Mouse (Mus musculus) layer of hippocampus, postnatal 14 days (tissue): ENCODE measurements at regions not wholly inside any gene's neighbourhood (a gene's known extent, or its start where the extent isn't known, plus 50 kb on each side); places are given as distances from the start of the nearest gene placed in this dataset.
A peak's percentile ranks its signal among the peaks of the same experiment; 100 is the strongest.

ENCODE experiments used
- DNase-seq, 2 experiments: peaks; one replicate each; pipeline ENCODE4 v3.0.0; 2021 to 2022; ENCODE audit warnings: low spot score in 2 of 2, mixed read lengths in 1 of 2

DNA sequence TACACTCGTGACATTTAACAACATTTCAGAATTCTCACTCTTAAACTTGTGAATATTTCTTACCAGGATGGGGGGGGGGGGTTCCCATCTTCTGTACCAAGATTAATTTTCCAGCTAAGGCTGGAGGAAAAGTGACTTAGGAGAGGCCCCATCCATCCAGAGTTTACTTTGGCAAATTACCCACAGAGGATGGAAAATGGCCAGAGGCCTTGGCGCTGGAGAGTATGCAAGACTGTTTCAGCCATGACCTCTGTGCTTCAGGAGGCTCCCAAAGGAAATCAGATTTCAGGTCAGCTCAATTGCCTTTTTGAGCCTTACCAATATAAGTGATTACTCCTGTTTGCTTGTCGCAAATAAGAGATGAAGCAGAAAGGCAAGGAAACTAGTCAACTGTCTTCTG lies 143.4 kb upstream of the F930015N05Rik start:
- no peak for DNase-seq

DNA sequence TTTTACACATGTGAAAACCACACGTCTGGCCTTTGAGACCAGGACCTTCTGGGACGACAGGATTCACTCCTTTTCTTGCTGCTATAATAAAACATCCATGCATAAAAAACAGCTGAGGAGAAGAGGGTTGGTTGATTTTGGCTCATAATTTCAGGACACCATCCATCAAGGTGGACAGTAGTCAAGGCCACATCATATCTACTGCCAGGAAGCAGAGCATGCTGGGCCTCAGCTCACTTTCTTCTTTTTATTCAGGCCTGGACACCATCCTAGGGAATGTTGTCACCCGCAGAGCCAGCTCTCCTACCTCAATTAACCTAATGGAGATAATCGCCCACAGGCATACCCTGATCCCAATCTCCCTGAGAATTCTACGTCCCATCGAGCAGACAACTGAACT lies 149.6 kb upstream of the F930015N05Rik start:
- no peak for DNase-seq

DNA sequence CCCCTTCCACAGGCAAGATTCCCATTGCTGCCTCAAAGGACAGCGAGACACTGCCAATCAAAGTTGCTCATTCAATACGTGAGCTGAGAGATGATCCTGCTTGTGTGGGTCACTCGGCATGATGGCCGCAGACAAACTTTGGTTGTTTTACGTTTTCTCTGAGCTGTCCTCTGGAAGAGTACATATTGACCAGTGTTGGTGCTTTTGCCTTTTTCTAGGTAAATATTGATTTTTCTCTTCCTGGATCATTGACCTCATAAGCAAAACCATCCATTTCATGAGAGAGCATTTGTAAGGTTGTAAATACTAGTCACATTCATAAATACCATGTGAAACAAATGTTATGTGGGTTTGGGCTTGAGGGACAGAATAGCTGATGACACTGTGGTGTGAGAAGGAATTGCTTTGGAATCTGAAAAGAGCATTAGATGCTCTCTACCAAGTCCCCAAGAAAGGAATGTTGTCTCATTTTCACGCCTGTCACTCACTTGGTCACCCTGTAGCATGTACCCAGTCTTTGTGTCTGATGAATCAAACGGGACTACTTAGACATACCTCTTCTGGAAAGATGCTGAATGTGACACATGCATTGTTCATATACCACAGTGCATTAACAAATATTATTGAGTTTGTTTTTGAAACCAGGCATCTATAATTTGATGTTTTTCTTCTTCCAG lies 150.7 kb upstream of the F930015N05Rik start:
- no peak for DNase-seq

DNA sequence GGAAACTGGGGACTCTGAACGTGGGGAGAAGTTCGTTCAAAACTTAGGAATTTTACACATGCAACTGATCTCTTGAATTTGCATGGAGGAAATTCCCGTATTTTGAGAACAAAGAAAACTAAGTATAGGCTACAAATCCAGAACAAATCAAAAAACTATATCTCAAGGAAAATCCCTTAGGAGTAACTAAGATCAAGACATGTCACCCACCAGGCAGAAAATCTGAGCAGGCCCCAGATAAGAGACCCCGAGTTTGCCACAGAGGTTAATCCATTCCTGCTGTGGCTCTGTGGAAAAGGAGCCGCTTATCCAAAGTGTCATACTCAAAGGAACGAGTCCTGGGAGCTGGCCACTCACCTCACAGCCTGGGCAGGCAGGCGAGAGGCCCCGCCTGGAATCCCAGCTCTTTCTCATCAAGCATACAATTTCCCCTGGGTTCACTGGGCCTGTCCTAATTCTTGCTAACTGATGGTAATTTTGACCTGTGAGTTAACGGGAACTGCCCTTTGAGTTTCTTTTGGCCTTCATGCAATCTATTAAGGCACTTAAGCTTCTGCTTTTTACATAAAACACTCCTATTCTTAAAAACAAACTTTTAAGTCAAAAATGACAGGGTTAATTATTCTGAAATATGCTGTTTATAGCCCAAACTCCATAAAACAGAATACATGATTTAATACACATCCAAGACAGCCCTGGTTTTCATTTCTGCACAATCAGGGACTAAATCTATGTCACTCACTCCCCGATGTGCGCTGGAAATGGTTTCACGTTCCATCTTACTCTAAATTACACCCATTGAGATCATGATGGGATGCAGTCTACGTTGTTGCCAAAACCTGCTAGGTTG lies 151.5 kb upstream of the F930015N05Rik start:
- no peak for DNase-seq

DNA sequence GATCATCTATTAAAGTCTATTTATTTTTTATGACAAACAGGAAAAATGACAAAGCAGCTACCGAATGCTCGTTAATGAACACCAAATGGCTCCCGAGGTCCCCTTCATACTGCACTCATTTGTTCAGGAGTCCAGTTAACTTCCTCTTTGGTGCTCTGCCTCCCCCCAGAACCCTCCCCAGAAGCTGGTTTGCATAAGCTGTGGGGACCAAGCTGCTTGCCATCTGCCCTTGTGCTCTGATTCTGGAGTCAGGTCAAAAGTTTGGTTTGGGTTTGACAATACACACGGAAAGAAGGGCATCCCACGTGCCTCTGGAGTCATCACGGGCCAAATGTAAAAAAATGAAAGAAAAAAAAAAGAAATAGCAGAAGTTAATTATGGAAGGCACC lies 152.1 kb upstream of the F930015N05Rik start:
- DNase-seq: no peak

DNA sequence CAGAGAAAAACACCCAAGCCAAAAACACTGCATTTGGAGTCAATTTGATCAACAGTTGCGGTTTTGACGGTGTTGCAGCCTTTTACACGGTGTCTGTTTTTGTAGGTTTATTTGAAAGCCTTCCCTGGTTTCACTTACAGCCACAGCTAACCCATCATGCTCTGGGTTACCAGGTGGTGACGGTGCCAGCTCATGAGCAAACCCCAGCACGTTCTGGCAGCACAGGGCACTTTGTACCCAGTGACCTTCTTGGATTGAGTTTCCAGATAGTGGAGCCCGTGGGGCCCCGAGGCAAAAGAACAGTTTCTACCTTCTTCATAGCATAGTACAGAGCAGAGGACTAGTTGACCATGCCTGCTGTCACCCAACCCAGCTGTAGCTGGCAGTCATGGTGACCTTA lies 152.6 kb upstream of the F930015N05Rik start:
- DNase-seq: no peak

DNA sequence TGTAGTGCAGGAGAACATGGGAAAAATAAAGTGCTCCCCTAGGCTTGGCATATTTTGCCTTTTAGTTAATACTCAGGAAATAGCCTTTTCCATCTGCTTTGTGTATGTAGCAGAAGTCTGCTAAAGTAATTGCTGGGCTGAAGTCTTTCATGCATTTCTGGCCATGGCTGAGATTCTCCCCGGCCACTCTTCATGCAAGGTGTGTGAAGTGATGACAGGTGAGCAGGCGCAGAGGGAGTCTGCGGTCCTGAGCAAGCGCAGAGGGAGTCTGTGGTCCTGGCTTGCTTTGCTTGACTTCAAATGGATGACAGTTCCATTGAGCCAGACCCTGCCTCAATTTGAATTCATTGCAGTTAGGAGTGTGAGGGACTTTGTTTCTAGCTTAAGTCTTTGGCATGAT lies 153.6 kb upstream of the F930015N05Rik start:
- DNase-seq: no peak

DNA sequence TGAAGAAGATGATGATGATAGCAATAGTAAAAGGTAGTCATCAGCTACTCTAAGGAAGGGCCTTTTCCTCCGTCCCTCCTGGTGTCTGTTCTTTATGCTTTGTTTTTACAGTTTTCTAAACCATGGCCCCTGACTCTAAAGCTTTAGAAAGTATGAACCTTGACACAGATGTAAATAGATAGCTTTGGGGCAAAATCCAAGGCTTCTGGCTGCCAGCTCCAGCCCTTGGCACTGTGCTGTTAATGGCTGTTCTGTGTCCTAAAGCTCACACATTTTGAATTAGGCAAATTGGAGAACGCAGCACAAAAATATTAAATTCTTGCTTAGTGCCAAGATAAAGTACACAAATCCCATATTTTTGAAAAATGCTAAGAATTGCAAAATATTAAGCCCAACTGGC lies 155.8 kb upstream of the F930015N05Rik start:
- no peak for DNase-seq

DNA sequence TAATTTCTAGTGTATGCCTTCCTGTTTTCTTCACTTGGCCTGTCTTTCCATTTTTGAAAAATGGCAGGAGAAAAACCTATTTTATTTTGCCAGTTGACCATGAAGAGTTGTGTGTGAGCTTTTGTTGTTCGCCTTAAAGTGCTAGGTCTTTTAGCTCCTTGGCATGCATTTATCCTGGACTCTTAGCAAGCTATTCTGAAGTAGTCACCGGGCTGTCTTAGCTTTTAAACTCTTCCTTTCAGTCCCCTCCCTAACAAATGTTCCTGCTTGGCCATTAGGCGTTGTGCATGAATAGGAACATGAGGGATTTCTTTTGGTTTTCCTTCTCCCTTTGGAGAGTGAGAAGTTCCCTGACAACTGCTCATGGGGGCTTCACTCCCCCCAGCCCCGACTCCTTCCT lies 160.9 kb upstream of the F930015N05Rik start:
- DNase-seq: no peak

DNA sequence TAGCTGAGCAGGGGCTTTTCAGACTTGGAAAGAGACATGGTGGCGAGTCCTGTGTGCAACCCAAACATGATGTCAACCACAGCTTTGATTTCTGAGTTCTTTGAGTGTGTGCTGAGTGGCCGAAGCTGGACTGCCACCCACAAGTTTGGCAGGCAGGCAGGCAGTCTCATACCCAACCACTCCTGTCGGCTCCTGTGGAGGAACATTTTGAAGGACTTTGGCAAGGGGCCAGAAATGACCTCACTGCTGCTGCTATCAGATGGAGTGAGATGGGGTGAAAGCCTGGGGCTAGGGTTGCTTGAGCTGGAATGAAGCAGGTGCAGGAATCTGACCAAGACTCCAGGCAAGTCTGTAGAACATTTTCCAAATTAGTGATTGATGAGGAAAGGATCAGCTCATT lies 162.7 kb upstream of the F930015N05Rik start:
- no peak for DNase-seq

DNA sequence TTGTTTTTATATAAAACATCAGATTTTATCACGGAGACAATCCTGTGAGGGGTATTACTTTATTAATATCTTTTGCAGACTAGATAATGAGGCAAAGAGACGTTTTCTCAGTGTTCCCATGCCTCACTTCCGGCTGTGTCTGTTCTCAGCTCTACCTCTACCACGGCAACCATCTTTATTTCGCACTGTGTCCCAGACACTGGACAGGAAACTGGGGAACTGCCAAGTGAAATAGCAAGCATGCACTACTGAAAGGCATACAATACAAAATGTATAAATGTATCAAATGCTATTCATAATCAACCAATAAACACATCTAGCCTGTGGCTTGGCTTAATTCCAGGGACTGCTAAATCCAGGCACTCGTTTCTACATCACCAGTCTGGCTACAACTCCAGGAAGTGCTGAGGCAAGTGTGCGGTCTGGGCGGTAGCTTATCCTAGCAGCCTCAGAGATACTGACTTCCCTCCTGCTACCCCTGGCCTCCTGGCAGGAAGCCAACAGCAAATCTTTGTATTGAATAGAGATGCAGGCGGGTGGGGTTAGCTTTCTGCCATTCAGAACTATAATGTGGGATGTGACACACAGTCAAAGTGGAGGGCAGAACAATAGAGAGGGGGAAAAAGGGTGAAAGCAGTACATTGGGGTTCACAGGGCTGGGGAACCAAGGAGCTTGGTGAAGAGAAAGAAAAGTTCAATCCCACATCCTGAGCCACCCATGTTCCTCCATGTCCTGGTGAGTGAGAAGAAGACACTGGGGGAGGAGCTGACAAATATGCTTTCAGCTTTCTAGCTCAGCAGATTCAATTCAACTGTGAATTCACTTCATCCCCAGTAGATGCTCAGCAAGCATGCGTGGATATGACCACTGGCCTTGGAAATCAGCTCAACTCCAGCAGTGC lies 164.0 kb upstream of the F930015N05Rik start:
- DNase-seq: no peak

DNA sequence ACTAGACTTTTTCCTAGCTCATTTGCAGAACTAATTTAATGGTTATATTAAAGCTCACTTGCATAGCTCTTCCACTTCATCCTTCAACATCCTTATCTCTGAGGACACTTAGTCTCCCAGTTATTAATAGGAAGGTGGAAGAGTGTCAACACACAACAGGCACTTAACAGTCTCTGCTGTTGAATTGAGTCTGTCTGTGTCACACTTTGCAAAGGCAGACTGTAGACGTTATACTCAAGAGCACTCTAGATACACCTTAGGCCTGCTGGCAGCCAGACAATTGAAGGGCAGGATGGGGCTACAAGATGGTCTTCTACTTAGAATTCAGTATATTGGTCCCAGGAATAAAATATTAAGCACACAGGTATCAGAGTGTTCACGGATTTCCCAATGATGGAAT lies 172.6 kb upstream of the F930015N05Rik start:
- DNase-seq: no peak

DNA sequence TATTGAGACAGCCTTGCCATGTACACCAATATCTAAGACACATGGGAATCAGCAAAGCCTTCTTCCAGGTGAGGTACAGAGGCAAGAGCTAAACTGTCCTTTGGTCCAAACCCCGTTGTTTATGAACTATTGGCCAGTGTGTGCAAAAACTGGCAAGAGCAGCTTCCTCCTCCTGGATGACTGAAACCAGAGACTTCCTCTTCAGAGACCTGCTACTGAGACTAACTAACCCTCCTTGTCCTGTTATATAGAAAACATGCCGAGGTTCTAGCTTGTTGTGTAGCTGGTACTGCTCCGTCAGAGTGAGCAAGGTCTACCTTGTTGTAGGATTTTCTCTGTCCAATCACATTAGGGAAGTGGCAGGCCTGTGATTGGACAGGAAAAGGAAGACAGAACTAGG lies 174.3 kb upstream of the F930015N05Rik start:
- DNase-seq: no peak

DNA sequence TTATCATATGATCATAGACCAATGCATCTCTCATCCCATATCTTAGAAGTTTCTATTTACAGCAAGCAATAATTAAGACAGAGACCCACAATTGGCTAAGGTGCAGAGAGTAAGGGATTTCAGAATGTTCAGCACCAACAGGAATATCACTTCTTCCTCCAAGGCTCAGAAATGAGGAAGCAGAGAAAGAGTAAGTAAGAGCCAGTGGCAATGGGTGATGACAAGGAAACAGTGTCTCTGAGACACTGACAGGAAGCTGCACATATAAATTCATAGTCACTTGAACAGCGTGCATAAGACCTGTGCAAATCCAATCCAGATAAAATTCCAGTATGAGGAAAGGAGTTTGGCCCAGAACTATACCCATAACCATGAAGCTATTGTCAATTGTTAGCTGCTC lies 178.7 kb upstream of the F930015N05Rik start:
- no peak for DNase-seq

DNA sequence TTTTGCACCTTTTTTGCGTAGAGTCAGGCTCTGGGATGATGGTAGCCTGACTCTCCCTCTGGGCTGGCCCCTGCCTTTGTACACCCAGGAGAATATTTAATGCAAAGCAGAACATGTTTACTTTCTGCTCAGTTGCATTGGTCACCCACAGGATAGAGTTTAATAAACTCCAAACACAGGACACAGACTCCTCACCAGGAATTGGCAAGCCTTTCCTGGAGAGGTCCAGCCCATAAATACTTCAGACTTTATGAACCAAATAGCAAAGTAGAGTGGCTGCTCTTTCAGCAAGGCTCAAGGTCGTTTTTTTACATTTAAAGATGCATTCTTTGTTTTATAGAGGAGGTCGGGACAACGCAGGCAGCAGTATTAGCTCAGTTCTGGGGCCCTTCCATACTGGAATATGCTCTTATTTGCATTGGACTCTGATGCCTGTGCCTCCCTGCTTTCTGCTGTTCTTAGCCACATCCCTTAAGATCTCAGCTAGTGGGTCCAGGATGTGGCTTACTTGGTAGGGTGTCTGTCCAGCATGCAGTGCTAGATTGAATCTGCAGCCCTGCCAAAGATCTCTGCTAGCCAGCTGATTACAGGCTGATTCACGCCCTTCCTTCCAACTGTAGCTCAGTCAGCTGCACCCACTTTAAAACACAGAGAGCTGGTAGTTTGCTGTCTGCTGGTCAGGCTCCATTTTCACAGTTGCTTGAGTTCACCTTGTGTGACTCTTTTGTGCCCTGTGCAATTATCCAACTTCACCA lies 182.4 kb upstream of the F930015N05Rik start:
- DNase-seq: no peak

DNA sequence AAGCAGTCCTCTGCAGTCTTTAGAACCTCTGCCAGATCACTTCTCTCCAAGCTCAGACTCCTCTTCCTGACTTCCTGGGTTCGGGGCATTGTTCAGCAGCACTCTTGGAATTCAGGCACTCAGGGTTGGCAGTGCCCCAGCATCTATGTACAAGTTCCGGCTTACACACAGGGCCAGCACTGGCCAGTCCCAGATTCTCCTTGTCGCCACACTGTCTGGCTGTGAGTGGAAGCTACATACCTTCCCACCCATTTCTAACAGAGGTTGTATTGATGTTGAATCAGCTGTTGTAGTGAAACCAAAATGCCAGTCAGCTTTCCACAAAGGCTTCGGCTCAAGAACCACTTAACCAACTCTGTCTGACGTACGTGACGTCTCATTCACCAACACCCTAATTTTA lies 190.7 kb upstream of the F930015N05Rik start:
- no peak for DNase-seq

DNA sequence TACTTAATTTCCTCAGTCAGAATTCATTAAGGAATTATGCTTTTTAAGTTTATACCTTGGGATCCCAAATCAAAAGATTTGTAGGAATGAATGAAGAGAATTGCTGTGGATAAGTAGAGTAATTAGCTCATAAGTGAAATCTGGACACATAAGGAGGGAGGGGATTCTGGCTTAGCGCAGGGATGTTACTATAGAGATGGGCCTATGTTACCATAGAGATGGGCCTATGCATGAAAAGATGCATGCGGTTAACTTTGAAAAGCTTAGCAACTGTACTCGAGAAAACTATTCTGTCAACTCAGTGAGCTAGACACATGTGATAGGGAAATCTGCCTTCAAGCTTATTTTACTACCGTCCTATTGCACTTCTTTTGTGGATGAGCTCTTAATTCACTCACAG lies 204.5 kb upstream of the F930015N05Rik start:
- peak in 1 of 2 experiments; percentile 21 for DNase-seq

DNA sequence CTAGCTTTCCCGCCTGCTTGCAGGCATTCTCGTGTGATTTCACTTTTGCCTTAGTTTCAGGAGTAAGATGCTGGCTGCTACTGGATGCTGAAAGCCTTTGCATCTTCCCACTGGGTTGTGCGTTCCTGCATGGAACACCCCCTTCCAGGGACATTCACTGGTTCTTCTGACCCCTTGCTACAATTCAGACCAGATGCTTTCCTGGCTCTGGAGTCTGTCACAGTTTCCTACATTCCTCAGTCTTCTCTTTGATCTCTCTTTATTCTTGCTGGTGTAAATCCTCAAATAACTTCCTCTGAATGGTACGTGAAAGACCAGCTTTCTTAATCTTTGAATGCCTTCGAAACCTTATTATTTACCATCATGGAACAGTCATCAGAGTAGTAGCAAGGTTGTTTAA lies 206.7 kb upstream of the F930015N05Rik start:
- DNase-seq: no peak

DNA sequence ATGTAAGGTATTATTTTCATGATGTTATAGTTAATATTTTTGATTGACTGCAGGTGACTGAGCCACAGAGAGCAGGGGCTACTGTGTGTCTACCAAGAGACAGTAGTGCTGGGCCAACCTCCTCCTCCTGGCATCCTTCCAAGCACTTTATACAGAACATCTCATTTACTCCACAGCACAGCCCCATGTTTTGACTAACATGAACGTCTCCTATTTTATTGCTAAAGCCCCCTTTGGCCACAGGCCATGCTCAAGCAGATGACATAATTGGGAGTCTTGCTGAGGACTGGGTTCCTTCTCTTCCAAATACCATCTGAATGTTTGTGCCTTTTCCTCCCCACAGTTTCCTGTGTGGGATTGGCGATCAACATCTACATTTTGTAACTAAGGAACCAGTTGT lies 211.5 kb upstream of the F930015N05Rik start:
- no peak for DNase-seq

DNA sequence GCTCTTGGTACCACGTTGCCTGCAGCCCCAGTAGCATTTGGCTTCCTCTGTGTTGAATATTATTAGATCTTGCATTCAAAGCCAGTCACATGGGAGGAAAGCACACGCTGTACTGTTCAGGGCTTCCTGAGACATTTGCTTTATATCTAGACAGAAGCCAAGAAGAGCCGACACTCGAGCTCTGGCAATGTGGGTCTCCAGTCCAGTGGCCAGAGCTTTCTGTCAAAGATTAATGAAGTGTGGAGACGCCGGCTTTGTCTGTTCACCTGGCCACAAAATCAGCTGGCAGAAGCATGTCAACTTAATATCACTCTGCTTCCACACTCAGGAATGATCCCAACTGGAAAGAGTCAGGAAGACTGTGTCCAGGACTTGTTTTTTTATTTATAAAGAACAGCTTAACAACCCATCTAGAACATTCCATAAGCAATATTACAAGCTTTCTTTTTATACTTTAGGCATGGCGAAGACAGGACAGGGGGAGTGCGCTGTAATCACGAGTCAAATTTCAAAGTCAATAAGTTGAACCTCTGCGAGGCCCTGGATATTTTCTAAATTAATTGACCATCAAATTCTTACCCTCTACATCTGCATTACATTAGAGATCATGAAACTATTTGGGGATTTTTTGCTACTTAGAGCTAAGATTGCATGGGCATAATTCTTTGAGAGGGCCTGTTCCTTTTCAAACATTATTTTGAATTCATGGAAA lies 214.3 kb upstream of the F930015N05Rik start:
- no peak for DNase-seq
